Mouse (Mus musculus) lung, postnatal 14 days (tissue): ENCODE measurements around the gene Tcf7l1.
"Not testable (repeated sequence)": the region's sequence is repeated elsewhere in the genome, so short reads cannot be mapped to it uniquely, and the experiment has no call there.

ENCODE experiments used
- DNase-seq: peaks from one replicate; pipeline ENCODE4 v3.0.0; 2021

Gene Tcf7l1

GRCm38 (mm10) chr6:72788892-72789699 lies at the start of gene Tcf7l1:
Gene Tcf7l1, minus strand, starts transcription at chr6:72789254.
- peak; percentile 95 for DNase-seq

- DNase-seq, result no peak
These were observed 48.7 kb upstream of the Tcf7l1 start for GRCm38 (mm10) chr6:72837756-72838155.

- no peak for DNase-seq
These were observed 45.5 kb upstream of the Tcf7l1 start for GRCm38 (mm10) chr6:72834518-72834917.

GRCm38 (mm10) chr6:72831858-72832257 lies 42.8 kb upstream of the Tcf7l1 start:
- no peak for DNase-seq

GRCm38 (mm10) chr6:72831276-72831675 lies 42.2 kb upstream of the Tcf7l1 start:
- DNase-seq, result peak; percentile 79

GRCm38 (mm10) chr6:72828857-72829256 lies 39.8 kb upstream of the Tcf7l1 start:
- peak; percentile 20 for DNase-seq

GRCm38 (mm10) chr6:72828037-72828436 lies 39.0 kb upstream of the Tcf7l1 start:
- not testable (repeated sequence) for DNase-seq

GRCm38 (mm10) chr6:72825762-72826161 lies 36.7 kb upstream of the Tcf7l1 start:
- no peak for DNase-seq

- DNase-seq, result no peak
These were observed 36.1 kb upstream of the Tcf7l1 start for GRCm38 (mm10) chr6:72824971-72825737.

GRCm38 (mm10) chr6:72813456-72813855 lies 24.4 kb upstream of the Tcf7l1 start:
- no peak for DNase-seq

- no peak for DNase-seq
These were observed 21.2 kb upstream of the Tcf7l1 start for GRCm38 (mm10) chr6:72810248-72810647.

- no peak for DNase-seq
These were observed 20.6 kb upstream of the Tcf7l1 start for GRCm38 (mm10) chr6:72809522-72810149.

- DNase-seq, result no peak
These were observed 19.3 kb upstream of the Tcf7l1 start for GRCm38 (mm10) chr6:72808342-72808741.

- DNase-seq, result no peak
These were observed 14.6 kb upstream of the Tcf7l1 start for GRCm38 (mm10) chr6:72803669-72804068.

- no peak for DNase-seq
These were observed 13.1 kb upstream of the Tcf7l1 start for GRCm38 (mm10) chr6:72802119-72802518.

- DNase-seq, result no peak
These were observed 11.6 kb upstream of the Tcf7l1 start for GRCm38 (mm10) chr6:72800641-72801040.

GRCm38 (mm10) chr6:72797763-72798162 lies 8.7 kb upstream of the Tcf7l1 start:
- DNase-seq, result no peak

- DNase-seq, result no peak
These were observed 6.4 kb upstream of the Tcf7l1 start for GRCm38 (mm10) chr6:72795444-72795843.

- DNase-seq, result no peak
These were observed 5.8 kb upstream of the Tcf7l1 start for GRCm38 (mm10) chr6:72794870-72795269.

GRCm38 (mm10) chr6:72792641-72793040 lies 3.6 kb upstream of the Tcf7l1 start:
- no peak for DNase-seq

- peak; percentile 53 for DNase-seq
These were observed 834 bp downstream of the Tcf7l1 start for GRCm38 (mm10) chr6:72787948-72788891.

- peak; percentile 16 for DNase-seq
These were observed 1.6 kb downstream of the Tcf7l1 start for GRCm38 (mm10) chr6:72787322-72787947.
